Mouse (Mus musculus) lung, embryonic 16.5 days (tissue): ENCODE data around the gene Arid3a. TPM values are rescaled to one million over a fixed set of nuclear protein-coding genes. Genes with fewer than 3 reads are reported as not detected.
A peak's percentile ranks its signal among the peaks of the same experiment; 100 is the strongest.
"Not testable (repeated sequence)": the region's sequence is repeated elsewhere in the genome, so short reads cannot be mapped to it uniquely, and the experiment has no call there.

Experiments used
- ATAC-seq: fragments of 200-750 bp; cut with Nextera tagmentation; 2 replicates; pipeline ENCODE4 v1.8.0; 2017; ENCODE audit warnings: low read depth, mild to moderate bottlenecking, moderate library complexity
- H3K27ac ChIP-seq: fragments of 300-500 bp; sonication (generic); 2 replicates; pipeline ENCODE4 v1.5.1; 2014; ENCODE audit warnings: mild to moderate bottlenecking, control low read depth, low read length
- H3K27me3 ChIP-seq: fragments of 300-500 bp; sonication (generic); 2 replicates; pipeline ENCODE4 v1.6.1; 2014; ENCODE audit warnings: low read depth, low read length, mixed read lengths; ENCODE audit not compliant: control insufficient read depth, insufficient read depth
- H3K36me3 ChIP-seq: fragments of 300-500 bp; sonication (generic); 2 replicates; pipeline ENCODE4 v1.6.1; 2014; ENCODE audit warnings: low read length; ENCODE audit not compliant: control insufficient read depth, insufficient read depth
- H3K4me1 ChIP-seq: fragments of 300-500 bp; sonication (generic); replicated peaks from 2 replicates; pipeline ENCODE4 v1.6.1; 2014; ENCODE audit warnings: low read length, mixed read lengths; ENCODE audit not compliant: control insufficient read depth, insufficient read depth
- H3K4me2 ChIP-seq: fragments of 300-500 bp; sonication (generic); 2 replicates; pipeline ENCODE4 v1.6.1; 2014; ENCODE audit warnings: low read depth, low read length, control low read depth
- H3K4me3 ChIP-seq: fragments of 300-500 bp; sonication (generic); 2 replicates; pipeline ENCODE4 v1.5.1; 2014; ENCODE audit warnings: mild to moderate bottlenecking, low read length, control low read depth
- H3K9ac ChIP-seq: fragments of 300-500 bp; sonication (generic); 2 replicates; pipeline ENCODE4 v1.6.1; 2014; ENCODE audit warnings: low read length, control low read depth
- H3K9me3 ChIP-seq: fragments of 300-500 bp; sonication (generic); 2 replicates; pipeline ENCODE4 v1.6.1; 2016; ENCODE audit warnings: low read length; ENCODE audit not compliant: control insufficient read depth
- WGBS: fragments of 180-500 bp; shearing (Covaris S2); extraction: QIAGEN DNeasy Blood & Tissue Kit; methylation state at CpG from one replicate; pipeline ENCODE4 v1.1.7; 2014; 5-methylcytosine and 5-hydroxymethylcytosine counted together
- polyA plus RNA-seq: library from polyadenylated mRNA; unstranded; fragments of >200 nt; fragmentation: Nextera tagmentation; extraction: Ambion mirVana; gene quantifications from 2 replicates; pipeline ENCODE4 v1.2.1, GENCODE M21; 2015

Gene Arid3a
- polyA plus RNA-seq, 1 experiment from 2014 or later: 4.8 TPM

- H3K4me1 ChIP-seq: peaks cover 14% of the 10 kb centered on the region
- no peaks in the 10 kb centered on the region for H3K27me3 ChIP-seq
- no peak overlapping the region for H3K4me2 ChIP-seq
- no peak overlapping the region for H3K4me3 ChIP-seq
- H3K9me3 ChIP-seq: no peaks in the 10 kb centered on the region
- no peak overlapping the region for H3K27ac ChIP-seq
- WGBS: 80% methylated on average over 18 of the region's 18 CpGs
- peaks cover 18% of the 10 kb centered on the region for H3K36me3 ChIP-seq
- H3K9ac ChIP-seq: no peak overlapping the region
- no peak for ATAC-seq
These were observed 23.8 kb downstream of the Arid3a start for GRCm38 (mm10) chr10:79950661-79951060.

- H3K4me2 ChIP-seq: no peak overlapping the region
- peak; percentile 29; the same call in 1 of the 2 replicates for ATAC-seq
- H3K9me3 ChIP-seq: no peaks in the 10 kb centered on the region
- H3K27me3 ChIP-seq: no peaks in the 10 kb centered on the region
- H3K4me1 ChIP-seq: peaks cover 6% of the 10 kb centered on the region
- 78% methylated on average over 6 of the region's 6 CpGs for WGBS
- H3K9ac ChIP-seq: no peak overlapping the region
- no peak overlapping the region for H3K27ac ChIP-seq
- H3K4me3 ChIP-seq: no peak overlapping the region
- H3K36me3 ChIP-seq: peaks cover 18% of the 10 kb centered on the region
These were observed 27.1 kb downstream of the Arid3a start for GRCm38 (mm10) chr10:79953946-79954345.

- Histone ChIP-seq H3K4me1 (peaks cover 8% of the 10 kb centered on the region), H3K27me3 (no peaks in the 10 kb centered on the region), H3K27ac (no peak overlapping the region), H3K9ac (no peak overlapping the region), H3K36me3 (peaks cover 11% of the 10 kb centered on the region), H3K4me2 (no peak overlapping the region), H3K9me3 (no peaks in the 10 kb centered on the region), H3K4me3 (no peak overlapping the region)
- 61% methylated on average over 9 of the region's 9 CpGs for WGBS
- ATAC-seq: no peak
These were observed 28.8 kb downstream of the Arid3a start for GRCm38 (mm10) chr10:79955691-79956090.

GRCm38 (mm10) chr10:79956643-79957154, 29.9 kb downstream of the Arid3a start:
- Histone ChIP-seq H3K27me3 (no peaks in the 10 kb centered on the region), H3K9ac (peak overlapping the region; percentile 15; the same call in 1 of the 2 replicates), H3K9me3 (no peaks in the 10 kb centered on the region), H3K27ac (no peak overlapping the region), H3K4me1 (peaks cover 16% of the 10 kb centered on the region), H3K36me3 (peaks cover 1% of the 10 kb centered on the region), H3K4me3 (no peak overlapping the region), H3K4me2 (no peak overlapping the region)
- no peak for ATAC-seq
- WGBS: 16% methylated on average over 4 of the region's 4 CpGs

GRCm38 (mm10) chr10:79958140-79958816, 31.4 kb downstream of the Arid3a start:
- peaks cover 6% of the 10 kb centered on the region; the same call in 1 of the 2 replicates for H3K36me3 ChIP-seq
- no peak overlapping the region for H3K9ac ChIP-seq
- peak overlapping the region; percentile 39 for H3K4me2 ChIP-seq
- no peaks in the 10 kb centered on the region for H3K9me3 ChIP-seq
- no peak overlapping the region for H3K4me3 ChIP-seq
- H3K27ac ChIP-seq: no peak overlapping the region
- H3K27me3 ChIP-seq: no peaks in the 10 kb centered on the region
- H3K4me1 ChIP-seq: peaks cover 16% of the 10 kb centered on the region
- no peak for ATAC-seq
- 13% methylated on average over 21 of the region's 21 CpGs for WGBS

GRCm38 (mm10) chr10:79959412-79959811, 32.6 kb downstream of the Arid3a start:
- ATAC-seq, H3K27ac ChIP-seq: not testable (repeated sequence)

GRCm38 (mm10) chr10:79959847-79960601, 33.2 kb downstream of the Arid3a start, which contains the start of gene Wdr18:
Gene Wdr18, plus strand, starts transcription at chr10:79960152.
- H3K9ac ChIP-seq: peak within 1 kb of the TSS; percentile 81
- peaks cover 13% of the 10 kb centered on the region for H3K36me3 ChIP-seq
- peak within 1 kb of the TSS; percentile 53 for H3K4me2 ChIP-seq
- no peaks in the 10 kb centered on the region for H3K27me3 ChIP-seq
- peak within 1 kb of the TSS; percentile 43 for H3K27ac ChIP-seq
- peak; percentile 96 for ATAC-seq
- H3K9me3 ChIP-seq: no peaks in the 10 kb centered on the region
- H3K4me3 ChIP-seq: peak within 1 kb of the TSS; percentile 83
- under 1% methylated on average over 52 of the region's 61 CpGs for WGBS
- H3K4me1 ChIP-seq: peaks cover 16% of the 10 kb centered on the region

More at GRCm38 (mm10) chr10:79959412-79959811, 32.6 kb downstream of the Arid3a start:
- H3K4me2 ChIP-seq: peak overlapping the region; percentile 53
- H3K36me3 ChIP-seq, H3K9me3 ChIP-seq, H3K9ac ChIP-seq, H3K27me3 ChIP-seq: not testable (repeated sequence)
- peaks cover 16% of the 10 kb centered on the region for H3K4me1 ChIP-seq
- 66% methylated on average over 5 of the region's 10 CpGs for WGBS
- peak overlapping the region; percentile 83 for H3K4me3 ChIP-seq

- WGBS: 6% methylated on average over 10 of the region's 10 CpGs
- Histone ChIP-seq H3K36me3 (peaks cover 20% of the 10 kb centered on the region), H3K4me2 (peak overlapping the region; percentile 53), H3K27me3 (no peaks in the 10 kb centered on the region), H3K9me3 (no peaks in the 10 kb centered on the region), H3K4me1 (peaks cover 16% of the 10 kb centered on the region), H3K9ac (peak overlapping the region; percentile 81), H3K27ac (no peak overlapping the region; the same call in 1 of the 2 replicates), H3K4me3 (peak overlapping the region; percentile 83)
- ATAC-seq: no peak
These were observed 33.9 kb downstream of the Arid3a start for GRCm38 (mm10) chr10:79960671-79961294.

GRCm38 (mm10) chr10:79964727-79965126, 37.9 kb downstream of the Arid3a start:
- Histone ChIP-seq H3K4me1 (peaks cover 11% of the 10 kb centered on the region), H3K9me3 (no peaks in the 10 kb centered on the region), H3K36me3 (peaks cover 40% of the 10 kb centered on the region), H3K4me3 (no peak overlapping the region), H3K27me3 (no peaks in the 10 kb centered on the region), H3K27ac (no peak overlapping the region), H3K4me2 (no peak overlapping the region), H3K9ac (no peak overlapping the region)
- ATAC-seq: no peak
- 92% methylated on average over 7 of the region's 7 CpGs for WGBS
